Mouse (Mus musculus) ovary, postnatal 10 days (tissue): ENCODE results near the gene Taf10.

Experiments used
- DNase-seq: peaks from one replicate; pipeline ENCODE4 v3.0.0; 2022; ENCODE audit warnings: low spot score

The Taf10 gene

GRCm38 (mm10) chr7:105743926-105744590 is at the start of gene Taf10:
TSS of gene Taf10 (minus strand) at chr7:105744361.
- DNase-seq, result peak; percentile 60

GRCm38 (mm10) chr7:105793701-105794100 is 49.5 kb upstream of the Taf10 start:
- DNase-seq, result no peak

GRCm38 (mm10) chr7:105791147-105791546 is 47.0 kb upstream of the Taf10 start:
- DNase-seq, result no peak

- no peak for DNase-seq
These were observed 43.4 kb upstream of the Taf10 start, which contains the start of gene Dchs1 for GRCm38 (mm10) chr7:105787285-105788140. TSS of gene Dchs1 (minus strand) at chr7:105787654.

GRCm38 (mm10) chr7:105786506-105787284 is 42.5 kb upstream of the Taf10 start:
- DNase-seq, result no peak

- no peak for DNase-seq
These were observed 40.4 kb upstream of the Taf10 start for GRCm38 (mm10) chr7:105784556-105784955.

GRCm38 (mm10) chr7:105783861-105784260 is 39.7 kb upstream of the Taf10 start:
- DNase-seq, result no peak

- DNase-seq, result no peak
These were observed 34.5 kb upstream of the Taf10 start for GRCm38 (mm10) chr7:105778553-105779265.

- peak; percentile 54 for DNase-seq
These were observed 33.8 kb upstream of the Taf10 start for GRCm38 (mm10) chr7:105777797-105778552.

GRCm38 (mm10) chr7:105777316-105777715 is 33.2 kb upstream of the Taf10 start:
- DNase-seq, result no peak

- DNase-seq, result no peak
These were observed 31.9 kb upstream of the Taf10 start for GRCm38 (mm10) chr7:105776026-105776425.

GRCm38 (mm10) chr7:105774661-105775060 is 30.5 kb upstream of the Taf10 start:
- no peak for DNase-seq

GRCm38 (mm10) chr7:105773041-105773440 is 28.9 kb upstream of the Taf10 start:
- no peak for DNase-seq

- DNase-seq, result no peak
These were observed 28.2 kb upstream of the Taf10 start for GRCm38 (mm10) chr7:105772331-105772730.

- no peak for DNase-seq
These were observed 25.8 kb upstream of the Taf10 start for GRCm38 (mm10) chr7:105769959-105770358.

GRCm38 (mm10) chr7:105767729-105768165 is 23.6 kb upstream of the Taf10 start:
- no peak for DNase-seq

GRCm38 (mm10) chr7:105764331-105764730 is 20.2 kb upstream of the Taf10 start:
- no peak for DNase-seq

- no peak for DNase-seq
These were observed 18.5 kb upstream of the Taf10 start for GRCm38 (mm10) chr7:105762517-105763270.

GRCm38 (mm10) chr7:105761813-105762484 is 17.8 kb upstream of the Taf10 start:
- DNase-seq, result no peak

GRCm38 (mm10) chr7:105753281-105753680 is 9.1 kb upstream of the Taf10 start:
- DNase-seq, result no peak
